Mouse (Mus musculus) forebrain, embryonic 11.5 days (tissue): ENCODE results near the gene Diaph3. TPM values are rescaled to one million over a fixed set of nuclear protein-coding genes. Genes with fewer than 3 reads are reported as not detected.
A peak's percentile ranks its signal among the peaks of the same experiment; 100 is the strongest.

Experiments
- ATAC-seq: fragments of 200-750 bp; cut with Nextera tagmentation; replicated peaks from 2 replicates; pipeline ENCODE4 v1.8.0; 2017; ENCODE audit warnings: moderate TSS enrichment; ENCODE audit not compliant: low FRiP score
- DNase-seq: peaks from one replicate; pipeline ENCODE4 v3.0.0-alpha.2; 2017; ENCODE audit warnings: low spot score
- H3K27ac ChIP-seq: fragments of 300-500 bp; sonication (generic); 2 replicates; pipeline ENCODE4 v1.5.1; 2014; ENCODE audit warnings: low read depth, low read length
- H3K27me3 ChIP-seq: fragments of 300-500 bp; sonication (generic); 2 replicates; pipeline ENCODE4 v1.6.1; 2014; ENCODE audit warnings: mild to moderate bottlenecking, low read length, mixed read lengths; ENCODE audit not compliant: control insufficient read depth, insufficient read depth
- H3K36me3 ChIP-seq: fragments of 300-500 bp; sonication (generic); 2 replicates; pipeline ENCODE4 v1.6.1; 2014; ENCODE audit warnings: mild to moderate bottlenecking, low read length, moderate library complexity, mixed read lengths; ENCODE audit not compliant: control insufficient read depth, insufficient read depth
- H3K4me1 ChIP-seq: fragments of 300-500 bp; sonication (generic); replicated peaks from 2 replicates; pipeline ENCODE4 v1.6.1; 2014; ENCODE audit warnings: low read length, mixed read lengths; ENCODE audit not compliant: control insufficient read depth, insufficient read depth
- H3K4me2 ChIP-seq: fragments of 300-500 bp; sonication (generic); 2 replicates; pipeline ENCODE4 v1.6.1; 2014; ENCODE audit warnings: low read depth, mild to moderate bottlenecking, low read length, moderate library complexity, mixed read lengths; ENCODE audit not compliant: severe bottlenecking
- H3K4me3 ChIP-seq: fragments of 300-500 bp; sonication (generic); 2 replicates; pipeline ENCODE4 v1.5.1; 2014; ENCODE audit warnings: low read depth, low read length
- H3K9ac ChIP-seq: fragments of 300-500 bp; sonication (generic); 2 replicates; pipeline ENCODE4 v1.6.1; 2014; ENCODE audit warnings: low read length
- H3K9me3 ChIP-seq: fragments of 300-500 bp; sonication (generic); 2 replicates; pipeline ENCODE4 v1.6.1; 2016; ENCODE audit warnings: low read length, mixed read lengths; ENCODE audit not compliant: control insufficient read depth
- WGBS: fragments of 180-500 bp; shearing (Covaris S2); extraction: QIAGEN DNeasy Blood & Tissue Kit; methylation state at CpG from one replicate; pipeline ENCODE4 v1.1.7; 2014; 5-methylcytosine and 5-hydroxymethylcytosine counted together
- polyA plus RNA-seq: library from polyadenylated mRNA; unstranded; fragments of >200 nt; fragmentation: Nextera tagmentation; extraction: Ambion mirVana; gene quantifications from 2 replicates; pipeline ENCODE4 v1.2.1, GENCODE M21; 2014

Diaph3 gene
- polyA plus RNA-seq, 1 experiment from 2014 or later, result 14.9 TPM

GRCm38 (mm10) chr14:86816246-86816645, 324.8 kb downstream of the Diaph3 start:
- H3K27ac ChIP-seq, result no peak overlapping the region
- ATAC-seq (no peak), DNase-seq (no peak)
- no peaks in the 10 kb centered on the region for H3K4me1 ChIP-seq
- H3K27me3 ChIP-seq, result no peaks in the 10 kb centered on the region
- no peaks in the 10 kb centered on the region; the same call in 1 of the 2 replicates for H3K36me3 ChIP-seq
- no peak overlapping the region for H3K4me2 ChIP-seq
- H3K4me3 ChIP-seq, result no peak overlapping the region
- WGBS, result 97% methylated on average over 4 of the region's 4 CpGs
- no peaks in the 10 kb centered on the region for H3K9me3 ChIP-seq
- H3K9ac ChIP-seq, result no peak overlapping the region

GRCm38 (mm10) chr14:86788880-86789641, 352.0 kb downstream of the Diaph3 start:
- H3K4me3 ChIP-seq, result no peak overlapping the region
- no peak for DNase-seq
- H3K4me2 ChIP-seq, result no peak overlapping the region
- no peak overlapping the region for H3K27ac ChIP-seq
- H3K36me3 ChIP-seq, result no peaks in the 10 kb centered on the region
- no peak; the same call in 1 of the 2 replicates for ATAC-seq
- no peaks in the 10 kb centered on the region; the same call in 1 of the 2 replicates for H3K4me1 ChIP-seq
- H3K27me3 ChIP-seq, result no peaks in the 10 kb centered on the region
- 83% methylated on average over 6 of the region's 6 CpGs for WGBS
- H3K9ac ChIP-seq, result no peak overlapping the region
- no peaks in the 10 kb centered on the region for H3K9me3 ChIP-seq

GRCm38 (mm10) chr14:86786866-86787265, 354.2 kb downstream of the Diaph3 start:
- ATAC-seq, result no peak; the same call in 1 of the 2 replicates
- no peaks in the 10 kb centered on the region for H3K36me3 ChIP-seq
- H3K4me3 ChIP-seq, result no peak overlapping the region
- no peaks in the 10 kb centered on the region for H3K27me3 ChIP-seq
- no peak for DNase-seq
- no peaks in the 10 kb centered on the region; the same call in 1 of the 2 replicates for H3K4me1 ChIP-seq
- H3K4me2 ChIP-seq, result no peak overlapping the region
- H3K9ac ChIP-seq, result no peak overlapping the region
- WGBS, result 33% methylated on average over 8 of the region's 8 CpGs
- no peak overlapping the region for H3K27ac ChIP-seq
- no peaks in the 10 kb centered on the region for H3K9me3 ChIP-seq

- no peaks in the 10 kb centered on the region for H3K9me3 ChIP-seq
- H3K9ac ChIP-seq, result no peak overlapping the region
- DNase-seq (no peak), ATAC-seq (peak; percentile 71)
- H3K27me3 ChIP-seq, result no peaks in the 10 kb centered on the region
- no peak overlapping the region for H3K27ac ChIP-seq
- 76% methylated on average over 6 of the region's 6 CpGs for WGBS
- no peak overlapping the region for H3K4me2 ChIP-seq
- H3K4me3 ChIP-seq, result no peak overlapping the region
- H3K4me1 ChIP-seq, result no peaks in the 10 kb centered on the region
- no peaks in the 10 kb centered on the region for H3K36me3 ChIP-seq
Observed at GRCm38 (mm10) chr14:86781553-86782273, 359.3 kb downstream of the Diaph3 start.

GRCm38 (mm10) chr14:86773311-86773710, 367.7 kb downstream of the Diaph3 start:
- WGBS, result 82% methylated on average over 2 of the region's 2 CpGs
- no peak; the same call in 1 of the 2 replicates for ATAC-seq

GRCm38 (mm10) chr14:86772176-86773150, 368.6 kb downstream of the Diaph3 start:
- Histone ChIP-seq H3K4me3 (no peak overlapping the region), H3K9me3 (no peaks in the 10 kb centered on the region), H3K27ac (no peak overlapping the region), H3K9ac (no peak overlapping the region), H3K4me1 (no peaks in the 10 kb centered on the region), H3K27me3 (no peaks in the 10 kb centered on the region), H3K4me2 (no peak overlapping the region), H3K36me3 (no peaks in the 10 kb centered on the region)
- ATAC-seq (no peak), DNase-seq (no peak)
- whole genome bisulfite sequencing, result 83% methylated on average over 14 of the region's 14 CpGs

More at GRCm38 (mm10) chr14:86773311-86773710, 367.7 kb downstream of the Diaph3 start:
- Histone ChIP-seq H3K9me3 (no peaks in the 10 kb centered on the region), H3K36me3 (no peaks in the 10 kb centered on the region), H3K27me3 (no peaks in the 10 kb centered on the region), H3K27ac (no peak overlapping the region), H3K9ac (no peak overlapping the region), H3K4me3 (no peak overlapping the region), H3K4me2 (no peak overlapping the region), H3K4me1 (no peaks in the 10 kb centered on the region)
- no peak for DNase-seq

GRCm38 (mm10) chr14:86764286-86764685, 376.7 kb downstream of the Diaph3 start:
- WGBS, result 34% methylated on average over 2 of the region's 2 CpGs
- ATAC-seq, result no peak
- H3K36me3 ChIP-seq, result no peaks in the 10 kb centered on the region

More at GRCm38 (mm10) chr14:86764286-86764685, 376.7 kb downstream of the Diaph3 start:
- Histone ChIP-seq H3K27ac (no peak overlapping the region), H3K4me3 (no peak overlapping the region), H3K9me3 (no peaks in the 10 kb centered on the region), H3K4me2 (no peak overlapping the region), H3K4me1 (no peaks in the 10 kb centered on the region), H3K27me3 (no peaks in the 10 kb centered on the region), H3K9ac (no peak overlapping the region)
- DNase-seq, result no peak
